Mouse (Mus musculus): ENCODE results near the gene Lpcat3. TPM values are rescaled to one million over a fixed set of nuclear protein-coding genes. Genes with fewer than 3 reads are reported as not detected.

Gene Lpcat3
- polyA plus RNA-seq, 1 experiment from 2014 or later, result 49.9 TPM

DNA sequence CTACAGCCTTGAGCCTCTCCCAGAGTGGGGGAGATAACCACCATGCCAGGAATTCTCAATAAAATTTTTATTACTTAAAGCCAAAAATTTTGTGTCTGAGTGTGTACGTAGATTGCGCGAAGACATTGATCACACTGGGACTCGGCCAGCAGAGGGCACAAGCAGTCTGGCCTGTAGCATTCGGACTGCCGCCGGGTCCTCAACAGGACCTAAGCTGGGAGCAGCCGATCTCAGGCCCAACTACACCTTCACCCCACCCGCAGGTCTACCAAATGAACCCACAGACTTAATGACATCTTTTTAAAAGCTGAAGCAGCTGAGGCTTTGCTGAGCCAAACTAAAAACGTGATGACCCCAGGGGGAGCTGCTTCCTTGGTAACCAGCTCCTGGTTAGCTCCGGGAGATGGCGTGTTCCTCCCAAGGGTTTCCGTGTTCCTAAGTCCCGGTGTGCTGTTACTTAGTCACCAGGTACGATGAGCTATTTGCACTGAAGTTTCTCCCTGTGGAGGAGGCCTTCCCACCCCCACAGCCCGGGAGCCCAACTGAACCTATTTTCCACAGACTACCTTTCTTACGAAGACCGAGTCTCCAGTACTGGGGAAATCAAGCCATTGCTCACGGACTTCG, 54.1 kb downstream of the Lpcat3 start:
- peaks cover 18% of the 10 kb centered on the region for H3K4me1 ChIP-seq (replicated peaks)
- no peak for ATAC-seq (ENCODE audit: low FRiP score, low read depth)
- no peak overlapping the region for H3K27ac ChIP-seq (replicated peaks)
- H3K9ac ChIP-seq, result no peak overlapping the region
- peaks cover 36% of the 10 kb centered on the region for H3K36me3 ChIP-seq
- H3K4me3 ChIP-seq, result no peak overlapping the region
- H3K27me3 ChIP-seq, result no peaks in the 10 kb centered on the region
- H3K9me3 ChIP-seq, result no peaks in the 10 kb centered on the region
- H3K4me2 ChIP-seq, result no peak overlapping the region
- WGBS, result 66% methylated on average over 20 of the region's 20 CpGs

DNA sequence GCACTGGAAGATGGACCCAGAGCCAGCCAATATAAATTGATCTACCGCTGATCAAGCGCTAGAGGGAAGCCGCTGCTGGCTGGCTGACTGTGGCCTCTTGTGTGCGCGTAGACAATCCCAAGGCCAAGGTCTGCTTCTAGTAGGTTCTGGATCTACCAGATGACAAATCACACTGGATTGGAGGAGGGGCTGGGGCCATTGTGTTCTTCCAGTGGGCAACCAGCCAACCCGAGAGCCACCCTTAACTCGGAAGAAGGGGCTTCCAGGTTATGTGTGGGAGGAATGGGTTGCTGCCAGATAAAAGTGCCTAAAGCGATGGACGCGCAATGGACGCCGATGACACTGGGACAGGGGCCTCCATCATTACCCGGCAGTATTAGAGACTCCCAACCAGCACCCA, 55.1 kb downstream of the Lpcat3 start:
- 81% methylated on average over 13 of the region's 13 CpGs for WGBS
- Histone ChIP-seq H3K9me3 (no peaks in the 10 kb centered on the region), H3K36me3 (peaks cover 36% of the 10 kb centered on the region), H3K27ac (replicated peaks) (no peak overlapping the region), H3K4me2 (no peak overlapping the region), H3K27me3 (no peaks in the 10 kb centered on the region), H3K4me1 (replicated peaks) (peaks cover 14% of the 10 kb centered on the region), H3K4me3 (no peak overlapping the region), H3K9ac (no peak overlapping the region)
- no peak for ATAC-seq (ENCODE audit: low FRiP score, low read depth)

DNA sequence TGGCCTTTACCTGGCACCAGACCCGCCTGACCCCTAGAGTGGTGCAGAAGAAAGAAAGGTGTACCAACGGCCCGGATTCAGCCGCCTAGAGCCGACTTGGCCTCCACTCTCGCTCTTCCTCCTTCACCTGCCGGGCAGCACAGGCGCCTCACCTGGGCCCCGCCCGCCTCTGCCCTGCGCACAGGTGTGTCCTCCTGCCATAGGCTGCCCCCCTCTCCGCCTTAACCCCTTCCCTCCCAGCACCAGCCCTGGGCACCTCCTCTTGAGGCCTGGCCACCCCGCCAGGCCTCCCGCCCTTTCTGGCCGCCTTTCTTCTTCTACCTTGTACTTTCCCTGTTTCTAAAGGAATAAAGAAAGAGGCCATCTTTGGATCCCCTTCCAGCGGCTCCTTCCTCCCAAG, 55.9 kb downstream of the Lpcat3 start:
- WGBS, result 60% methylated on average over 14 of the region's 16 CpGs
- peaks cover 7% of the 10 kb centered on the region for H3K4me1 ChIP-seq (replicated peaks)
- no peak overlapping the region for H3K9ac ChIP-seq
- H3K27ac ChIP-seq (replicated peaks), result no peak overlapping the region
- H3K36me3 ChIP-seq, result peaks cover 36% of the 10 kb centered on the region
- no peaks in the 10 kb centered on the region for H3K9me3 ChIP-seq
- no peaks in the 10 kb centered on the region for H3K27me3 ChIP-seq
- no peak overlapping the region for H3K4me3 ChIP-seq
- no peak overlapping the region for H3K4me2 ChIP-seq
- ATAC-seq (ENCODE audit: low FRiP score, low read depth), result no peak

DNA sequence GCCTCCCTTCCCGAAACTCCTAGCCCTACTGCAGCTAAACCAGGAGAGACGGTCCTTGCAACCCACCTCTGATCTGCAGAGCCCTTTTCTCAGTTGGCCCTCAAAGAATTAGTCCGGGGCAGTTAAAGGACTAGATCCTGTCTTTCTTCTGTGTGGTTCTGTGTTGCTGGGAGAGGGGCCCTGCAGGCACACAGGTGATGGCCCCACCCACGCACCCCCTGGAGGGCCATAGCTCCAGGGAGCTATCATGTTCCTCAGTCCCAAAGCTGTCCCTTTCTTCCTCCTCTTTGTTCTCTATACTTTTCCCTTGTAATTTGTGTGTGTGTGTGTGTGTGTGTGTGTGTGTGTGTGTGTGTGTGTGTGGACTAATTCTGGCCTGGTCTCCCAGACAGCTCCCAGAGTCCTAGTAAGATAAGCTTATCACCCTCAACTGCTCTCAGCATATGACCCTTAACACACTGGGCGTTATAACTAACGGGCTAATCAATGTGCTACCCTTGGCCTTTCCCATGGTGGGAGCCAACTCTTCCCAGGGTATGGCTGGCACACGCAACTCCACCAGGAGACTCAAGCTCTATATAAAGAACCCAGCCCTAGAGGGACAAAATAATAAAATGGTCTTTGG, 56.6 kb downstream of the Lpcat3 start:
- Histone ChIP-seq H3K27me3 (no peaks in the 10 kb centered on the region), H3K9ac (no peak overlapping the region), H3K4me2 (no peak overlapping the region), H3K4me1 (replicated peaks) (no peaks in the 10 kb centered on the region), H3K4me3 (no peak overlapping the region), H3K27ac (replicated peaks) (no peak overlapping the region), H3K36me3 (peaks cover 31% of the 10 kb centered on the region), H3K9me3 (no peaks in the 10 kb centered on the region)
- ATAC-seq (ENCODE audit: low FRiP score, low read depth), result no peak
- 82% methylated on average over 7 of the region's 7 CpGs for WGBS

DNA sequence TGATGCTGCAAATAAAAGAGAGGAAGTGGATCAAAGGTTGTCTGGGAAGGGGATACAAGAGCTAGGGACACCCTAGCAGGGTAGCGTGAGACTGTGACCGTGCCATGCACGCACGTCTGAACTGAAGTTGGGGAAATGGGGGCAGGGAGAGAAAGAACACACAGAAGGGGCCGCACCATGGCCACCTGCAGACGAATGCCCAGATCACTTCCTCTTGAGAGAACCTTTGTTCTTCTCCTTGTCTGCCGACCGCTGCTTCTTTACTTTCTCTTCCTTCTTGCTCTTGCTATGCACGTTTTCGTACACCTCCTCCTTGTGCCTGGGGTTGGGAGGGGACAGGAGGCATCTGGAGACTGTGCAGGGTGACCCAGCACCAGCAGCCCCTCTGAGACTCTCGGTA, 58.1 kb downstream of the Lpcat3 start:
- 64% methylated on average over 11 of the region's 11 CpGs for WGBS
- Histone ChIP-seq H3K9ac (no peak overlapping the region), H3K27ac (replicated peaks) (no peak overlapping the region), H3K4me3 (no peak overlapping the region), H3K4me2 (no peak overlapping the region), H3K36me3 (peaks cover 17% of the 10 kb centered on the region), H3K9me3 (no peaks in the 10 kb centered on the region), H3K4me1 (replicated peaks) (no peaks in the 10 kb centered on the region), H3K27me3 (no peaks in the 10 kb centered on the region)
- no peak for ATAC-seq (ENCODE audit: low FRiP score, low read depth)

DNA sequence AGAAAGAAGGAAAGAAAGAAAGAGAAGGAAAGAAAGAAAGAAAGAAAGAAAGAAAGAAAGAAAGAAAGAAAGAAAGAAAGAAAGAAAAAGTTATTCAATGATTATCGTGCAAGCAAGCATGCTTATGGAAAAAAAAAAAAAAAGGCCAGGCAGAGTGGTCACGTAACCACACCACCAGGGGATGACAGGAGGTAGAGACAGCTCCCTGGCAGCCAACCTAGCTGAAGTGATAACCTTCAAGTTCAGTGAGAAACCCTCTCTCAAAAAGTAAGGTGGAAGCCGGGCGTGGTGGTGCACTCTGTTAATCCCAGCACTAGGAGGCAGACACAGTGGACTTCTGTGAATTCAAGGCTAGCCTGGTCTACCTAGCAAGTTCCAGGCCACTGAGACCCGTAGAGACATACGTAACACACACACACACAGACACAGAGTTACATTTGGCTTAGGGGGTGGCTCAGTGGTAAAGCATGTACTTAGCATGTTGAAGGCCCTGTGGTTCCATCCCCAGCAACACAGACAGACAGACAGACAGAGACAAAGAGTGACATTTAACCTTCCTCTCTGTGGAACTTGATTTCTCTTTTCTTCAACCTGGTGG, 60.1 kb downstream of the Lpcat3 start:
- Histone ChIP-seq H3K4me3 (no peak overlapping the region), H3K36me3 (no peaks in the 10 kb centered on the region), H3K4me2 (no peak overlapping the region), H3K4me1 (replicated peaks) (no peaks in the 10 kb centered on the region), H3K27me3 (no peaks in the 10 kb centered on the region), H3K9me3 (no peaks in the 10 kb centered on the region), H3K9ac (no peak overlapping the region), H3K27ac (replicated peaks) (no peak overlapping the region)
- no peak for ATAC-seq (ENCODE audit: low FRiP score, low read depth)
- WGBS, result 79% methylated on average over 6 of the region's 6 CpGs

DNA sequence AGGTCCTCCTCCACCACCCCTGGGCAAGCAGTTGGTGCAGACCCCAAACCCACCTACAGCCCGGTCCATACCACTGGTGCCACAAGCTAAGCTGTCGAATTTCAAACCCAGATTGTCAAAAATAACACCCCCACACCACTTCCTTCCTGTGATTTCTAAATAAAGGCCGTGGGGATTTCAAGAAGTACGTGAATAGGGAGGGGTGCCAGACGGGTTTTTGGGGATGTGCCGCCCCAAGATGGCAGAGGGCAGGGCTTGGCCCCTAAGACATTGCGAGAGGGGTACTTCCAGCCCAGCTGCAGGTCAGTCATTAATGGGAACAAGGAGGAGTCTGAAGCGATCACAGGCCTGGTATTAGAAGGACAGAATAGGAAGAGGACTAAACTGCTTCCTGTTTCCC, 60.7 kb downstream of the Lpcat3 start:
- no peak overlapping the region for H3K27ac ChIP-seq (replicated peaks)
- H3K36me3 ChIP-seq, result no peaks in the 10 kb centered on the region
- H3K27me3 ChIP-seq, result no peaks in the 10 kb centered on the region
- 77% methylated on average over 8 of the region's 8 CpGs for WGBS
- no peak overlapping the region for H3K4me3 ChIP-seq
- H3K4me2 ChIP-seq, result no peak overlapping the region
- no peaks in the 10 kb centered on the region for H3K4me1 ChIP-seq (replicated peaks)
- H3K9ac ChIP-seq, result no peak overlapping the region
- no peak for ATAC-seq (ENCODE audit: low FRiP score, low read depth)
- no peaks in the 10 kb centered on the region for H3K9me3 ChIP-seq

DNA sequence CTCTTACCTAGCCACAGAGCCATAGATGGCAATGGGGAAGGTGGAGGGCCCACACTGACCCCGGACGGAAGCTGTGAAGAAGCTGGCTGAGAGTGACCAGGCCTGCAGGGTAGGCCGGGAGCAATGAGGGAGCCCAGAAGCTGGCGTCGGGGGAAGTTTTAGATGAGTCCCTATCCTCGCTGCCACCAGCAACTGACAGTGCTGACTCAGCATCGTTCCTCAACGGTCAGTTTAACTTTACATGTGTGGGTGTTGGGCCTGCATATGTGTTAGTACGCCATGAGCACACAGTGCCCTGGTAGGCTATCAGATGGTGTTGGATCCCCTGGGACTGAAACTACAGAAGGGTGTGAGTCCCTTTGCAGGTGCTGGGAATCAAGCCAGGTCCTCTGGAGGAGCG, 61.6 kb downstream of the Lpcat3 start:
- Histone ChIP-seq H3K4me3 (no peak overlapping the region), H3K9me3 (no peaks in the 10 kb centered on the region), H3K27me3 (no peaks in the 10 kb centered on the region), H3K36me3 (no peaks in the 10 kb centered on the region), H3K27ac (replicated peaks) (no peak overlapping the region), H3K4me2 (no peak overlapping the region), H3K9ac (no peak overlapping the region), H3K4me1 (replicated peaks) (no peaks in the 10 kb centered on the region)
- 92% methylated on average over 10 of the region's 10 CpGs for WGBS
- ATAC-seq (ENCODE audit: low FRiP score, low read depth), result no peak

DNA sequence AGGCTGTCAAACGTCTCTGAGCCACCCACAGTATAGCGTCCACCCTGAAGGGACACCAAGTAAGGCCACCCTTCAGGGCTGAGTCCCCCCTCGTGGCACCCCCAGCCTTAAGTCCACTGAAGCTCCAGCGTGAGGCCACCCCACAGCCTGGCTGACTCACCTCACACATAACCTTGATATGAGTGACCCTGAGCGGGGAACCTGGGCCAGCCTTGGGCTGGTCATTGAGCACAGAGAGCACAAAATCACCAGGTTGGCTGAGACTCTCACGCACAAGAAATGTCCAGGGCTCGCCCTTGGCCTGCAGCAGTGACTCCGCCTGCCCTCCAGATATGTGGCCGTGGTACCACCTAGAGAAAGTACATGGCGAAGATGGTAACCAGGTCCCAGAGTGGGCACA, 65.8 kb downstream of the Lpcat3 start:
- 94% methylated on average over 10 of the region's 10 CpGs for WGBS
- Histone ChIP-seq H3K27me3 (no peaks in the 10 kb centered on the region), H3K36me3 (no peaks in the 10 kb centered on the region), H3K4me3 (no peak overlapping the region), H3K4me2 (no peak overlapping the region), H3K9me3 (no peaks in the 10 kb centered on the region), H3K27ac (replicated peaks) (no peak overlapping the region), H3K9ac (no peak overlapping the region), H3K4me1 (replicated peaks) (no peaks in the 10 kb centered on the region)
- ATAC-seq (ENCODE audit: low FRiP score, low read depth), result no peak

DNA sequence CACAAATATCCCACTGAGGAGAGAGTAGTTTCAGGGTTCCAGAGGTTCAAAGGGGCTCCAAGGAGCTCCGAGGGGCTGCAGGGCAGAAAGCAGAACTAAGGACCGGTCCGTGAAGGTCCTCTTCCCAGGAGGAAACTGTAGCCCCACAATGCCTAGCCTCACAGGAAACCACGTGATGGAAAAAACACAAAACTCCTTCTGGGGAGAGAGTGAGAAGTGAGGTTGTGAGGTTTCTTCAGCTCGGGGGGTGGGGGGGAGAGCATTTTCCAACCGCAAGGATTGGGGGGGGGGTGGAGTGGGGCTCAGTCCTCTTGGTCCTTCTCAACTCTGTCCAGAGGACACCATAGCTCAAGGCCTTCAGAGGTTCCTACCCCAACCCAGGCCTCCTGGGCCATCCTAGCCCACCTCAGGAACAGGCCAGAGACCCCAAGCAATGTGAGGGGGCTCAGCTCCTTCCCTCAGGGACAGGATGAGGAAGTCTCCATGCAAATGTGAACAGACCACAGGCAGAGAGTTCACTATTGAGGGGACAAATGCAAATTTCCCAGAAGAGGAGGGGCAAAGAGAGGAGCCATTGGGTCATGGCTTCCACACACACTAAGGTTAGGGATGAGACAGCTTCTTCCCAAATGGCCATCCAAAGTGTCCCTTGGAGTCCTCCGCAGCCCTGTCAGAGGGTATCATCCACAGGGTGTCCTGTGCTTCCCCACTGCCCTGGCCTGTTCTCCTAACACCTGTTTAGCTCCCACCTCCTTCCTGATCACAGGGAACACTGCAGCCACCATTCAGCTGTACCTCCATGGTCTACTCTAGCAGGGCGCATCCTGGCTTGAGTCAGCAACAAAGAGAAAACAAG, 67.3 kb downstream of the Lpcat3 start:
- WGBS, result 90% methylated on average over 8 of the region's 8 CpGs
- no peaks in the 10 kb centered on the region for H3K4me1 ChIP-seq (replicated peaks)
- no peak overlapping the region for H3K4me3 ChIP-seq
- H3K36me3 ChIP-seq, result no peaks in the 10 kb centered on the region
- H3K27me3 ChIP-seq, result no peaks in the 10 kb centered on the region
- H3K27ac ChIP-seq (replicated peaks), result no peak overlapping the region
- H3K4me2 ChIP-seq, result no peak overlapping the region
- no peaks in the 10 kb centered on the region for H3K9me3 ChIP-seq
- H3K9ac ChIP-seq, result no peak overlapping the region
- ATAC-seq (ENCODE audit: low FRiP score, low read depth), result no peak

DNA sequence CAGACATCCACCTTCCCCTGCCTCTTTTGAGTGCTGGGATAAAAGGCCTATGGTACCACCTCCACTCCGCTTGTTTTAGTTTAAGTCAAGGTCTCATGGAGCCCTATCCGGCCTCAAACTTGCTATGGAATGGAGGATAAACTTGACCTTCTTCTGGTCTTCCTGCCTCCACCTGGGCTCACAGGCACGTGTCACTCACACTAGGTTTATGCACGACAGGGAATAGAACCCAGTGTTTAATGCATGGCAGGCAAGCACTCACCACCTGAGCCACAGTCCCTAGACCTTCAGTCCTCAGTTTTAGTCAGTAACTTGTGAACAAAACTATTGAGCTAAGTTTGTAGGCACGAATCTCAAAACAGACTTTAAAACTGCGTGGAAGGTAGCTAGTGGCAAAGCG, 68.2 kb downstream of the Lpcat3 start:
- H3K27ac ChIP-seq (replicated peaks), result no peak overlapping the region
- WGBS, result 89% methylated on average over 7 of the region's 7 CpGs
- H3K9me3 ChIP-seq, result no peaks in the 10 kb centered on the region
- no peak overlapping the region for H3K4me3 ChIP-seq
- no peak overlapping the region for H3K4me2 ChIP-seq
- H3K27me3 ChIP-seq, result no peaks in the 10 kb centered on the region
- ATAC-seq (ENCODE audit: low FRiP score, low read depth), result no peak
- H3K4me1 ChIP-seq (replicated peaks), result no peaks in the 10 kb centered on the region
- H3K36me3 ChIP-seq, result no peaks in the 10 kb centered on the region
- H3K9ac ChIP-seq, result no peak overlapping the region
